Mouse (Mus musculus) forebrain, embryonic 14.5 days (tissue): ENCODE results near the gene Oog3. TPM values are rescaled to one million over a fixed set of nuclear protein-coding genes. Genes with fewer than 3 reads are reported as not detected.

ENCODE experiments used
- ATAC-seq: fragments of 200-750 bp; cut with Nextera tagmentation; 2 replicates; pipeline ENCODE4 v1.8.0; 2017; ENCODE audit warnings: mild to moderate bottlenecking, moderate library complexity
- DNase-seq: peaks from one replicate; pipeline ENCODE4 v3.0.0-alpha.2; 2015; ENCODE audit warnings: low spot score
- H3K27ac ChIP-seq: fragments of 300-500 bp; sonication (generic); 2 replicates; pipeline ENCODE4 v1.5.1; 2014; ENCODE audit warnings: low read depth, mild to moderate bottlenecking, control low read depth, low read length, moderate library complexity
- H3K27me3 ChIP-seq: fragments of 300-500 bp; sonication (generic); replicated peaks from 2 replicates; pipeline ENCODE4 v1.6.1; 2014; ENCODE audit warnings: low read length, control low read depth, mixed read lengths; ENCODE audit not compliant: control insufficient read depth, insufficient read depth
- H3K36me3 ChIP-seq: fragments of 300-500 bp; sonication (generic); 2 replicates; pipeline ENCODE4 v1.6.1; 2014; ENCODE audit warnings: low read length, control low read depth; ENCODE audit not compliant: control insufficient read depth, insufficient read depth
- H3K4me1 ChIP-seq: fragments of 300-500 bp; sonication (generic); 2 replicates; pipeline ENCODE4 v1.6.1; 2014; ENCODE audit warnings: antibody characterized with exemption, low read length, control low read depth; ENCODE audit not compliant: control insufficient read depth, insufficient read depth
- H3K4me2 ChIP-seq: fragments of 300-500 bp; sonication (generic); 2 replicates; pipeline ENCODE4 v1.6.1; 2014; ENCODE audit warnings: mild to moderate bottlenecking, control low read depth, low read length
- H3K4me3 ChIP-seq: fragments of 300-500 bp; sonication (generic); 2 replicates; pipeline ENCODE4 v1.5.1; 2014; ENCODE audit warnings: low read depth, low read length, control low read depth
- H3K9ac ChIP-seq: fragments of 300-500 bp; sonication (generic); 2 replicates; pipeline ENCODE4 v1.6.1; 2014; ENCODE audit warnings: mild to moderate bottlenecking, low read length, control low read depth, moderate library complexity
- H3K9me3 ChIP-seq: fragments of 300-500 bp; sonication (generic); replicated peaks from 2 replicates; pipeline ENCODE4 v1.6.1; 2016; ENCODE audit warnings: low read length, control low read depth, mixed read lengths; ENCODE audit not compliant: control insufficient read depth
- WGBS: fragments of 180-500 bp; shearing (Covaris S2); extraction: QIAGEN DNeasy Blood & Tissue Kit; methylation state at CpG from one replicate; pipeline ENCODE4 v1.1.7; 2014; 5-methylcytosine and 5-hydroxymethylcytosine counted together
- polyA plus RNA-seq: library from polyadenylated mRNA; unstranded; fragments of >200 nt; fragmentation: Nextera tagmentation; extraction: Ambion mirVana; gene quantifications from 2 replicates; pipeline ENCODE4 v1.2.1, GENCODE M21; 2014

The Oog3 gene
- polyA plus RNA-seq = not detected in 2 replicates

- WGBS = 87% methylated on average over 1 of the region's 1 CpGs
Measured at GRCm38 (mm10) chr4:144162563-144162962, at the start of gene Oog3. Gene Oog3 (minus strand): TSS chr4:144162663.

GRCm38 (mm10) chr4:144190419-144190818 is 28.0 kb upstream of the Oog3 start, which contains the start of gene Oog2:
Gene Oog2 (plus strand): TSS chr4:144190719.
- ATAC-seq = no peak
- no peak within 1 kb of the TSS for H3K9ac ChIP-seq
- no peaks in the 10 kb centered on the region for H3K27me3 ChIP-seq
- H3K4me3 ChIP-seq = no peak within 1 kb of the TSS
- 0 out of 2 replicates have a peak, but pooled peaks cover 15% of the 10 kb centered on the region for H3K9me3 ChIP-seq
- H3K27ac ChIP-seq = no peak within 1 kb of the TSS
- WGBS = 30% methylated on average over 1 of the region's 1 CpGs
- no peak within 1 kb of the TSS for H3K4me2 ChIP-seq
- no peaks in the 10 kb centered on the region for H3K36me3 ChIP-seq
- no peaks in the 10 kb centered on the region for H3K4me1 ChIP-seq
- no peak for DNase-seq

More at GRCm38 (mm10) chr4:144162563-144162962, at the start of gene Oog3:
- Histone ChIP-seq H3K36me3 (no peaks in the 10 kb centered on the region), H3K4me3 (no peak within 1 kb of the TSS), H3K4me2 (no peak within 1 kb of the TSS), H3K27me3 (no peaks in the 10 kb centered on the region), H3K9ac (no peak within 1 kb of the TSS), H3K27ac (no peak within 1 kb of the TSS), H3K4me1 (no peaks in the 10 kb centered on the region), H3K9me3 (peaks cover 29% of the 10 kb centered on the region)
- ATAC-seq (no peak), DNase-seq (no peak)

Other genes with a start within 250 kb of the Oog3 start
- gene Pramef25, start 211.6 kb downstream of the Oog3 start, polyA plus RNA-seq = not detected in 2 replicates
- not detected in 2 replicates for gene Gm13101, start 195.7 kb downstream of the Oog3 start, polyA plus RNA-seq
- gene Pramef17, start 168.3 kb downstream of the Oog3 start, polyA plus RNA-seq = not detected in 2 replicates
- not detected in 2 replicates for gene Pramel4, start 103.5 kb downstream of the Oog3 start, polyA plus RNA-seq
- gene Gm13102, start 56.2 kb downstream of the Oog3 start, polyA plus RNA-seq = not detected in 2 replicates
- gene Oog2, start 28.1 kb upstream of the Oog3 start, polyA plus RNA-seq = not detected in 2 replicates
- not detected in 2 replicates for gene C87977, start 50.7 kb upstream of the Oog3 start, polyA plus RNA-seq
- not detected in 2 replicates for gene Pramel5, start 117.8 kb upstream of the Oog3 start, polyA plus RNA-seq
- not detected in 2 replicates for gene Gm13128, start 167.6 kb upstream of the Oog3 start, polyA plus RNA-seq
- not detected in 2 replicates for gene Gm13119, start 195.3 kb upstream of the Oog3 start, polyA plus RNA-seq
- not detected in 2 replicates for gene Pramef20, start 215.3 kb upstream of the Oog3 start, polyA plus RNA-seq
- gene Pramef12, start 245.8 kb upstream of the Oog3 start, polyA plus RNA-seq = not detected in 2 replicates